In genomic region chr1:193315705-193316357, GRCm38 (mm10) we compare ENCODE assay signal across 8 mouse cellular contexts. TPM values are rescaled to one million over a fixed set of nuclear protein-coding genes. Genes with fewer than 3 reads are reported as not detected.
DNase-seq lines count a peak whose midpoint lies in the region; ATAC-seq and TF ChIP-seq lines count a peak whose summit lies in the region.

No protein-coding gene starts in this region.

- H3K4me3 ChIP-seq in intestine, embryonic 16.5 days (ENCODE audit: low read length), result no peak overlapping the region
- H3K4me3 ChIP-seq in lung, embryonic 14.5 days (ENCODE audit: low read depth, low read length), result no peak overlapping the region

- H3K36me3 ChIP-seq in intestine, embryonic 16.5 days (ENCODE audit: control insufficient read depth, insufficient read depth, low read length), result no peaks in the 10 kb centered on the region
- no peaks in the 10 kb centered on the region for H3K36me3 ChIP-seq in lung, embryonic 14.5 days (ENCODE audit: insufficient read depth)

- H3K9ac ChIP-seq in intestine, embryonic 16.5 days (ENCODE audit: low read depth, low read length), result no peak overlapping the region
- no peak overlapping the region for H3K9ac ChIP-seq in lung, embryonic 14.5 days

- H3K4me2 ChIP-seq in intestine, embryonic 16.5 days (ENCODE audit: low read depth, low read length), result no peak overlapping the region
- no peak overlapping the region for H3K4me2 ChIP-seq in lung, embryonic 14.5 days

- peak; percentile 90 for ATAC-seq in intestine, embryonic 16.5 days
- ATAC-seq in lung, embryonic 14.5 days (ENCODE audit: insufficient read depth), result peak; percentile 91
- ATAC-seq in inflammation-experienced regulatory T-cells, adult 6 months, result no peak

- H3K27ac ChIP-seq in intestine, embryonic 16.5 days (ENCODE audit: low read length), result peak overlapping the region; percentile 84
- peak overlapping the region; percentile 91 for H3K27ac ChIP-seq in lung, embryonic 14.5 days (ENCODE audit: low read depth)

- DNase-seq in layer of hippocampus, adult 11-12 months (ENCODE audit: low spot score), result peak; percentile 52
- DNase-seq in layer of hippocampus, adult 9-10 months (ENCODE audit: low spot score), result no peak
- DNase-seq in adrenal gland, postnatal 36 days, result peak; percentile 60 to 75
- DNase-seq in gastrocnemius, adult 8-10 months (ENCODE audit: low spot score in 2 of 2), result peak; percentile 87 to 92
- DNase-seq in lung, embryonic 14.5 days, result peak; percentile 94
- DNase-seq in urinary bladder, postnatal 14 days (ENCODE audit: low spot score), result peak; percentile 86

- no peak for TF ChIP-seq CTCF in lung, embryonic 14.5 days (IDR thresholded peaks at IDR 0.05; ENCODE audit: low read depth)

- no peaks in the 10 kb centered on the region for H3K27me3 ChIP-seq in intestine, embryonic 16.5 days (replicated peaks; ENCODE audit: control insufficient read depth, insufficient read depth, low read length)
- no peaks in the 10 kb centered on the region for H3K27me3 ChIP-seq in lung, embryonic 14.5 days (ENCODE audit: insufficient read depth, low read length)

- peaks cover 14% of the 10 kb centered on the region; the same call in 1 of the 2 replicates for H3K4me1 ChIP-seq in intestine, embryonic 16.5 days (ENCODE audit: control insufficient read depth, insufficient read depth, low read length)
- H3K4me1 ChIP-seq in lung, embryonic 14.5 days (ENCODE audit: insufficient read depth), result peaks cover 5% of the 10 kb centered on the region; the same call in 1 of the 2 replicates

- H3K9me3 ChIP-seq in intestine, embryonic 16.5 days (ENCODE audit: control insufficient read depth, low read length), result no peaks in the 10 kb centered on the region
- no peaks in the 10 kb centered on the region for H3K9me3 ChIP-seq in lung, embryonic 14.5 days (ENCODE audit: low read depth, low read length)

- WGBS in intestine, embryonic 16.5 days, result 51% methylated on average over 5 of the region's 5 CpGs
- WGBS in lung, embryonic 14.5 days, result 38% methylated on average over 5 of the region's 5 CpGs

RNA-seq across cellular contexts. Expression of gene G0s2, which starts 42.8 kb away (rescaled TPM):
- total RNA-seq in adrenal gland, postnatal 36 days (2021), result 100 to 1,000 TPM; 117 to 162 TPM
- total RNA-seq in gastrocnemius, adult 8-10 months (2022), result 10 to 100 TPM; 14.5 to 30.2 (median 27.6) TPM
- polyA plus RNA-seq in intestine, embryonic 16.5 days (2015; fragmentation: Nextera tagmentation; extraction: Ambion mirVana), result 20.0 and 25.1 TPM in 2 replicates
- polyA plus RNA-seq in lung, embryonic 14.5 days (2014; fragmentation: Nextera tagmentation; extraction: Ambion mirVana), result 49.0 and 67.3 TPM in 2 replicates
- polyA plus RNA-seq in inflammation-experienced regulatory T-cells, adult 6 months (2017; shearing (Covaris generic)), result under 1 TPM in 1 of 3 experiments, not detected in 2; 0.79 TPM

RNA-seq across cellular contexts. Expression of gene Hsd11b1, which starts 52.0 kb away (rescaled TPM):
- total RNA-seq in adrenal gland, postnatal 36 days (2021), result 100 to 1,000 TPM; 102 to 117 TPM
- 1 to 10 TPM; 3.6 to 7.9 (median 4.7) TPM for total RNA-seq in gastrocnemius, adult 8-10 months (2022)
- 0.91 and 1.2 TPM in 2 replicates for polyA plus RNA-seq in intestine, embryonic 16.5 days (2015; fragmentation: Nextera tagmentation; extraction: Ambion mirVana)
- polyA plus RNA-seq in lung, embryonic 14.5 days (2014; fragmentation: Nextera tagmentation; extraction: Ambion mirVana), result 1.6 and 2.1 TPM in 2 replicates
- 100 to 1,000 TPM; 137 to 252 (median 149) TPM for polyA plus RNA-seq in inflammation-experienced regulatory T-cells, adult 6 months (2017; shearing (Covaris generic))

RNA-seq across cellular contexts. Expression of gene Camk1g, which starts 54.3 kb away (rescaled TPM):
- total RNA-seq in adrenal gland, postnatal 36 days (2021), result under 1 TPM; 0.26 TPM
- under 1 TPM in 2 of 4 experiments, not detected in 2; 0.19 to 0.27 TPM for total RNA-seq in gastrocnemius, adult 8-10 months (2022)
- 4.7 and 5.2 TPM in 2 replicates for polyA plus RNA-seq in intestine, embryonic 16.5 days (2015; fragmentation: Nextera tagmentation; extraction: Ambion mirVana)
- polyA plus RNA-seq in lung, embryonic 14.5 days (2014; fragmentation: Nextera tagmentation; extraction: Ambion mirVana), result 28.4 and 31.8 TPM in 2 replicates
- polyA plus RNA-seq in inflammation-experienced regulatory T-cells, adult 6 months (2017; shearing (Covaris generic)), result not detected

Comparison
In these comparisons a context has a peak if more than half of its experiments do, and no peak if none do; other contexts are left out.
1. RNA of gene G0s2, which starts 42.8 kb away (polyA plus RNA-seq): 49.0 to 67.3 TPM in lung, embryonic 14.5 days and 20.0 to 25.1 TPM in intestine, embryonic 16.5 days; 0.79 TPM in inflammation-experienced regulatory T-cells, adult 6 months; every median in the first group is over 10 times any median in the second.
2. RNA of gene Hsd11b1, which starts 52.0 kb away (polyA plus RNA-seq): 137 to 252 TPM in inflammation-experienced regulatory T-cells, adult 6 months; 1.6 to 2.1 TPM in lung, embryonic 14.5 days and 0.91 to 1.2 TPM in intestine, embryonic 16.5 days; every median in the first group is over 10 times any median in the second.